Mouse (Mus musculus): ENCODE measurements around the gene Rfc5.

DNA sequence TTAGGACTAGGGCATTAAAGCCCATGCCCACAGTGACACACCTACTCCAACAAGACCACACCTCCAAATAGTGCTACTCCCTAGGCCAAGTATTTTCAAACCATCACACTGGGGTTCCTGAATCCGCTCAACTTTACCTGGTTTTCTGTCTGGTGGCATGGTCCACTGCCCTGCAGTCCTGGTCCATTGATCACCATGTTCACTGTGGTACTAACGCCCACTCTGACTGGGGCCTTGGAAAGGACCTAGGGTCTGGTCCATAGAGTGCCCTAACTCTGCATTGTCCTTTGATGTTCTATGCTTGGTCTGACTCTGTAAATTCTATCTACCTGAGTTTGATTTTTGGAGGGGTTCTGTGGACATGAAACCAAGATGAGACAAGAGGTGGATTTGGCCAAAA is 41.0 kb downstream of the Rfc5 start:
- TF ChIP-seq CTCF (IDR thresholded peaks at IDR 0.05; ENCODE audit: extremely low read depth, insufficient read depth, low read length) (no peak), POLR2A (IDR thresholded peaks at IDR 0.05; ENCODE audit: extremely low read depth, insufficient read depth, low read length) (no peak)
